Mouse (Mus musculus) Patski (cell line): ENCODE data around the gene Nbr1. TPM values are rescaled to one million over a fixed set of nuclear protein-coding genes. Genes with fewer than 3 reads are reported as not detected.

Experiments
- ATAC-seq: fragments of 100-300 bp; one replicate; pipeline ENCODE4 v1.8.0; 2021
- CTCF ChIA-PET: fragments of 350-600 bp; sonication (Branson Sonifier 250); formaldehyde crosslinking; loops from one replicate; lab custom pipeline; 2022; ENCODE audit warnings: inconsistent platforms; lab: Charles Lee
- POLR2A ChIA-PET: fragments of 350-600 bp; sonication (Branson Sonifier 250); formaldehyde crosslinking; loops from one replicate; lab custom pipeline; 2022; ENCODE audit warnings: antibody characterized with exemption, inconsistent platforms; lab: Charles Lee
- DNase-seq: peaks from one replicate; pipeline ENCODE4 v3.0.0-alpha.2; 2011; ENCODE audit warnings: low read depth, low spot score
- H3K27me3 ChIP-seq: fragments of 371-371 bp; one replicate; pipeline ENCODE4 v1.5.1; 2021
- CTCF ChIP-seq: fragments of 100-300 bp; IDR thresholded peaks from one replicate; pipeline ENCODE4 v1.5.1; 2021
- in situ Hi-C: fragments of 300-500 bp; cut with MboI; formaldehyde crosslinking; loops from 3 replicates; pipeline ENCODE4 v1.11.1; 2018; ENCODE audit warnings: low pct_unique_long_range_greater_than_20kb, mixed read lengths
- polyA plus RNA-seq: library from polyadenylated mRNA; unstranded; gene quantifications from one replicate; pipeline ENCODE4 v1.2.3, GENCODE M21; 2021

Nbr1 gene
- polyA plus RNA-seq, 1 experiment from 2014 or later = 120 TPM

GRCm38 (mm10) chr11:101544132-101544531 lies 7.8 kb upstream of the Nbr1 start:
- no peaks in the 10 kb centered on the region for H3K27me3 ChIP-seq
- ATAC-seq (no peak), DNase-seq (no peak)
- ChIA-PET CTCF (interaction anchor here (0.8 kb wide), 1 partner anchor 17 kb away, joined by 3 read pairs; no protein-coding TSS in a partner anchor), POLR2A (interaction anchor here (0.6 kb wide), 1 partner anchor 51 kb away, joined by 3 read pairs; no protein-coding TSS in a partner anchor)
- TF ChIP-seq CTCF = no peak
- in situ Hi-C loops = no loop called here

DNA sequence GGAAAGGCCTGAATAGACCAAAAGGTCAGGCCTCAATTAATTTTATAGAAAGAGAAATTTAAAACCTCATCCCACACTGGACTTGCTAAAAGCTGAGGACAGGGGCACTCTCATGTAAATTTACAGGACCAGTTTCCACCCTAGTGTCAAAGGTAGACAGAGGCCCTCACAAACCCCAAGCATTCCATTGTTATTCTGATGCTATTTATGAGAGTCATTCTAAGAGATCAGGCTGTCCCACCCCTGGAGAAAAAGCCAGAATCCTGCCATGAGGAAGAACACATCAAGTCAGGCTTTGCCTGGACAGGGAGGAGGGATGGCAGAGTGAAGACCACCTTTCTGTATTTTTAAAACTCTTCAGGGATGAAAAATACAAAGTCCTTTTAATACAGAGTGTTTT lies 3.4 kb upstream of the Nbr1 start:
- DNase-seq (no peak), ATAC-seq (no peak)
- ChIA-PET CTCF (no interaction called here), POLR2A (no interaction called here)
- no peaks in the 10 kb centered on the region for H3K27me3 ChIP-seq
- in situ Hi-C loops = no loop called here
- no peak for TF ChIP-seq CTCF

- ChIA-PET POLR2A (interaction anchor here (0.9 to 1.4 kb wide), 2 partner anchors 9 to 85 kb away, joined by 4 read pairs; no protein-coding TSS in a partner anchor), CTCF (interaction anchor here (1.0 to 2.0 kb wide), 2 partner anchors 9 to 21 kb away, joined by 4 to 8 read pairs; no protein-coding TSS in a partner anchor)
- peak; percentile 42 for TF ChIP-seq CTCF
- ATAC-seq (peak; percentile 89), DNase-seq (peak; percentile 98)
- no peaks in the 10 kb centered on the region for H3K27me3 ChIP-seq
- in situ Hi-C loops = no loop called here
Measured at GRCm38 (mm10) chr11:101552476-101553300, 739 bp downstream of the Nbr1 start.

DNA sequence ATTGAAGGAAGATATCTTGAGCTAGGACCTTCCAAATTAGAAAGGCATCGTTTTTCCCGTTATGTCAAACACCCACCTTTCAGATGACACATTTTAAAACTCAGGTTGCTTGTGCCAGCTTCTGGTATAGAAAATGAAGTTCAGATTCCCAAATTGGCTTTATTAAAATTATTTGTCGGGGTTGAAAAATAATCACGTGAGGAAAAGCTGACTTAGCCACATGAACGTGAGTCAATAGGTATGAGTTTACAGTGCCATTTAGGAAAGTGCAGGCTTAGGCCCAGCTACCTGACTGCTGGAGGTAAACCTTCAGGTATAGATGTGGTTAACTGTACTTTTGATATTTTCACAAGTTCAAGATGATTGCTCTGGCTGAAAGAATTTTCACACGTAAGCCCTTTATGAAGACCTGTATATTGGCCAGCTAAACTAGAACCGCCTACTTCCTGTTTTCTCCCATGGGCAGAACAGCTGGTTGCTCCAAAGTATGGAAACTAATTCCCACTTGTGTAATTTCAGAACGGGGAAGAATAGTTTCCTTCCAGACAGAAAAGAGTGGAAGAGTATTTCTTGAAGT lies 1.5 kb downstream of the Nbr1 start:
- ChIA-PET POLR2A (interaction anchor here (1.4 kb wide), 1 partner anchor 86 kb away, joined by 4 read pairs; no protein-coding TSS in a partner anchor), CTCF (interaction anchor here (1.0 to 2.0 kb wide), 3 partner anchors 8 to 20 kb away, joined by 4 to 8 read pairs (median 5); no protein-coding TSS in a partner anchor)
- in situ Hi-C loops = no loop called here
- ATAC-seq (no peak), DNase-seq (no peak)
- TF ChIP-seq CTCF = no peak
- H3K27me3 ChIP-seq = no peaks in the 10 kb centered on the region

DNA sequence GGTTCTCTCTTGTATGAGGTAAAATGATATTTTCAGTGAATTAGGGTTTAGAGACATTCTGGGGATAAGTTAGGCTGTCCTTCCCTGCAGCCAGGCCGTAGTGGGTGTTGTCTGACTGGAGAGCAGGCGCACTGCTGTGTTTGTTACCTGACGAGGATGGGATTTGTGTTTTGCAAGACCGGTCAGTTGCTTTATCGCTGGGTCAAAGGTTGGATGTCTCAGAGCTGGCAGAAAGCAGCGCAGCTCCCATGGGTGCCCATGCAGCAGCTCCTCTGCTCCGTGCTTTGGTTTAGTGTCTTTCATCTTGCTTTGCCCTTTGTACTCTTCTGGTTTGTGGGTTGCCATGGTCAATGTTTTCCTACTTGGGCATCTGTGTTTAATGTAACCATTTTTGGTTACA lies 4.6 kb downstream of the Nbr1 start:
- H3K27me3 ChIP-seq = no peaks in the 10 kb centered on the region
- ATAC-seq = no peak
- no peak for DNase-seq
- TF ChIP-seq CTCF = no peak
- in situ Hi-C loops = no loop called here
- POLR2A ChIA-PET = no interaction called here
- CTCF ChIA-PET = interaction anchor here (1.2 to 1.5 kb wide), 2 partner anchors 10 to 12 kb away, joined by 3 to 4 read pairs; no protein-coding TSS in a partner anchor

DNA sequence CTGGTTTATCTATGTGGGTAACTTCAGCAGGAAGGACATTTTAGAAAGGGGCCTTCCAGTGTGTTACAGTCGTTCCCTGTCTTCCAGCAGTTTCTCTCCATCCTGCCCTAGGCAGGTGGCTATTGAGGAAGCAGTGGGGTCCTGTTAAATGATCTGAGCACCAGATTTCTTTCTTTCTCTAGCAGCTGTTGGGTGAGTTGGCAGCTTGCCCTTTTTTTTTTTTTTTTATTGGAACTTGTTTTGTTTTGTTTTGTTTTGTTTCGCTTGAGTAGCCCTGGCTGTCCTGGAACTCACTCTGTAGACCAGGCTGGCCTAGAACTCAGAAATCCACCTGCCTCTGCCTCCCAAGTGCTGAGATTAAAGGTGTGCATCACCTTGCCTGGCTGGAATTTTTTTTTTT lies 5.0 kb downstream of the Nbr1 start:
- in situ Hi-C loops = no loop called here
- no peaks in the 10 kb centered on the region for H3K27me3 ChIP-seq
- TF ChIP-seq CTCF = no peak
- no peak for DNase-seq
- ChIA-PET CTCF (no interaction called here), POLR2A (no interaction called here)
- ATAC-seq = no peak

GRCm38 (mm10) chr11:101562391-101562790 lies 10.4 kb downstream of the Nbr1 start:
- CTCF ChIA-PET = interaction anchor here (1.6 to 2.2 kb wide), 3 partner anchors 9 to 95 kb away, joined by 7 to 10 read pairs (median 8); no protein-coding TSS in a partner anchor
- TF ChIP-seq CTCF = peak; percentile 88
- H3K27me3 ChIP-seq = no peaks in the 10 kb centered on the region
- DNase-seq = peak; percentile 22
- ATAC-seq = no peak
- POLR2A ChIA-PET = interaction anchor here (0.6 kb wide), 1 partner anchor 115 kb away, joined by 3 read pairs; no protein-coding TSS in a partner anchor
- in situ Hi-C loops = loop anchor here (5.0 kb wide), 1 partner anchor 95 kb away; the partner anchor contains the start of gene Vat1

DNA sequence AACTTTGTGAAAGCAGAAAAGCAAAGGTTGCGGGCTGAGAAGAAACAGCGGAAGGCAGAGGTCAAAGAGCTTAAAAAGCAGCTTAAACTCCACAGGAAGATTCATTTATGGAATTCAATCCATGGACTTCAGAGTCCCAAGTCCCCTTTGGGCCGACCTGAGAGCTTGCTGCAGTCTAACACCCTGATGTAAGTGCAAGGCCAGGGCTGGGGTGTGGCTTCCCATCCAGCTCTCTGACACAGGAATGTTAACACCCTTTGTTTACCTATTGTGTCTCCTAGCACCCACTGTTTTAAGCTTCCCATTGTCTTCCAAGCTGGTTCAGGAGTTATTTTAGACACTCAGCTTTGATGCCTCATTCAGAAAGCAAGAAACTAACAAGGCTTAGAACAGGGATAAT lies 16.5 kb downstream of the Nbr1 start:
- in situ Hi-C loops = no loop called here
- no peaks in the 10 kb centered on the region for H3K27me3 ChIP-seq
- ChIA-PET POLR2A (no interaction called here), CTCF (interaction anchor here (1.0 kb wide), 1 partner anchor 12 kb away, joined by 3 read pairs; no protein-coding TSS in a partner anchor)
- ATAC-seq = no peak
- no peak for TF ChIP-seq CTCF
- DNase-seq = no peak

DNA sequence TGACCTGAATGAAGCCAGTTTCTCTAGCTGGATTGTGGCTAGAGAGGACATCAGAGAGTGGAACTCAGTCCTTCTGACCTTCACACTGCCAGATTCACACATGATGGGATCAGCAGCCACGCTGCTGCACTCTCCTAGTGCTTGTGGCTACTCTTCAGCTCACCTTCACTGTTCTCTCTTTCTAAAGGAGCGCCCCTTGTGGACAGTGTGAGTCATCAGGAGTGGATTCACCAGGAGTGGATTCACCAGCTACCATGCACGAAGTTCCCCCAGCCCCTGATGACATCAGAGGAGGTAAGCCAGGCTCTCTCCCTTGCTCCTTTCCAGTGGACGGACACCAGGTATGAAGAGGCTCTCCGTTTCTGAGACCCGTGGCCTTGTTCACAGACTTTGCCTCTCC lies 24.2 kb downstream of the Nbr1 start:
- in situ Hi-C loops = no loop called here
- no peak for DNase-seq
- CTCF ChIA-PET = interaction anchor here (1.5 kb wide), 1 partner anchor 10 kb away, joined by 7 read pairs; no protein-coding TSS in a partner anchor
- peak; percentile 53 for TF ChIP-seq CTCF
- no peak for ATAC-seq
- no peaks in the 10 kb centered on the region for H3K27me3 ChIP-seq
- POLR2A ChIA-PET = no interaction called here

DNA sequence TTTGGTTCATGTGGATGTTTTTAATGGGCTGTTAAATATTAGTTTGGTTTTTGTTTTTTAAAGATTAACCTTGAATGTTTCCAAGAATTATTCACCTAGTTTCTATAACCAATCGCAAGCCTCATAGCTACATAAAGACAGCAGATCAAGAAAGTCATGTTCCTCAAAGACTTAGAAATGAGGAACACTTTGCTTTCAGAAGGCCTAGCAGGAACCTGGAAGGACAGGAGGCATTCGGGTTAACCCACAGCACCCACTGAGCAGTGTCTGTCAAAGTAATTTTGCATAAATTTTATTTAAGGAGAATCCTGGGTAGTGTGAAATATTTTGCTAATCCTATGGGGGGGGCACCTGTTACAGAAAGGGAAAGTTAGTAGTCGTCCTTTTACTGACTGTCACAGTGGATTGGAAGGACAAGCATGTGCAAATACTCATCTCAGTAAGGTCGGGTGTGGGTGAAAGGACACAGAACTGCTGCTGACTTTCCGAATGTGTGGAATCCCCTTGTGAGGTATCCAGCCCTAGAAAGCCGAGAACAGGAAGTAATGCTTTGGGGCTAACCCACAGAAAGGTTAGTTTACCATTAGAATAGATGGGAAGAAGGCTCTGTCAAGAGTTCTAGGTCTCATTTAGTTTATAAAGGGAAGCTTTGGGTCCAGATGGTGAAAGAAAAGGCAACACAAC lies 29.3 kb downstream of the Nbr1 start:
- no peak for DNase-seq
- in situ Hi-C loops = no loop called here
- POLR2A ChIA-PET = interaction anchor here (1.3 kb wide), 1 partner anchor 15 kb away, joined by 3 read pairs; no protein-coding TSS in a partner anchor
- no peaks in the 10 kb centered on the region for H3K27me3 ChIP-seq
- CTCF ChIA-PET = interaction anchor here (1.3 kb wide), 1 partner anchor 10 kb away, joined by 3 read pairs; no protein-coding TSS in a partner anchor
- no peak for ATAC-seq
- TF ChIP-seq CTCF = no peak
